Mouse (Mus musculus): ENCODE results near the gene Plxnd1. TPM values are rescaled to one million over a fixed set of nuclear protein-coding genes. Genes with fewer than 3 reads are reported as not detected.

Plxnd1 gene
- polyA plus RNA-seq, 1 experiment from 2014 or later = 62.4 TPM

GRCm38 (mm10) chr6:116002311-116003104 lies 7.7 kb upstream of the Plxnd1 start:
- H3K4me1 ChIP-seq (ENCODE audit: insufficient read depth, low read length) = peaks cover 38% of the 10 kb centered on the region
- no peak for ATAC-seq (ENCODE audit: low FRiP score, low TSS enrichment)
- H3K9ac ChIP-seq (replicated peaks; ENCODE audit: low read length) = no peak overlapping the region
- peak overlapping the region; percentile 23; the same call in 1 of the 2 replicates for H3K27ac ChIP-seq (ENCODE audit: low read length)
- WGBS = 75% methylated on average over 12 of the region's 12 CpGs
- H3K36me3 ChIP-seq (ENCODE audit: insufficient read depth, low read length) = no peaks in the 10 kb centered on the region
- H3K27me3 ChIP-seq (ENCODE audit: insufficient read depth, low read length) = no peaks in the 10 kb centered on the region
- no peaks in the 10 kb centered on the region for H3K9me3 ChIP-seq (ENCODE audit: low read length)
- no peak overlapping the region for H3K4me2 ChIP-seq (replicated peaks; ENCODE audit: low read depth, low read length)
- no peak overlapping the region for H3K4me3 ChIP-seq (ENCODE audit: low read length)

- 85% methylated on average over 5 of the region's 5 CpGs for WGBS
- Histone ChIP-seq H3K9me3 (ENCODE audit: low read length) (no peaks in the 10 kb centered on the region), H3K4me3 (ENCODE audit: low read length) (no peak overlapping the region), H3K4me1 (ENCODE audit: insufficient read depth, low read length) (peaks cover 38% of the 10 kb centered on the region), H3K4me2 (replicated peaks; ENCODE audit: low read depth, low read length) (no peak overlapping the region), H3K36me3 (ENCODE audit: insufficient read depth, low read length) (no peaks in the 10 kb centered on the region), H3K9ac (replicated peaks; ENCODE audit: low read length) (no peak overlapping the region), H3K27me3 (ENCODE audit: insufficient read depth, low read length) (no peaks in the 10 kb centered on the region), H3K27ac (ENCODE audit: low read length) (no peak overlapping the region)
- ATAC-seq (ENCODE audit: low FRiP score, low TSS enrichment) = no peak
These were observed 6.0 kb upstream of the Plxnd1 start for GRCm38 (mm10) chr6:116000851-116001250.

- WGBS = 93% methylated on average over 2 of the region's 2 CpGs
- H3K4me3 ChIP-seq (ENCODE audit: low read length) = no peak overlapping the region
- H3K4me1 ChIP-seq (ENCODE audit: insufficient read depth, low read length) = peaks cover 30% of the 10 kb centered on the region
- H3K36me3 ChIP-seq (ENCODE audit: insufficient read depth, low read length) = no peaks in the 10 kb centered on the region
- no peak overlapping the region for H3K9ac ChIP-seq (replicated peaks; ENCODE audit: low read length)
- ATAC-seq (ENCODE audit: low FRiP score, low TSS enrichment) = no peak
- H3K27ac ChIP-seq (ENCODE audit: low read length) = no peak overlapping the region
- no peak overlapping the region for H3K4me2 ChIP-seq (replicated peaks; ENCODE audit: low read depth, low read length)
- H3K9me3 ChIP-seq (ENCODE audit: low read length) = no peaks in the 10 kb centered on the region
- no peaks in the 10 kb centered on the region for H3K27me3 ChIP-seq (ENCODE audit: insufficient read depth, low read length)
These were observed 4.4 kb upstream of the Plxnd1 start for GRCm38 (mm10) chr6:115999227-115999626.

DNA sequence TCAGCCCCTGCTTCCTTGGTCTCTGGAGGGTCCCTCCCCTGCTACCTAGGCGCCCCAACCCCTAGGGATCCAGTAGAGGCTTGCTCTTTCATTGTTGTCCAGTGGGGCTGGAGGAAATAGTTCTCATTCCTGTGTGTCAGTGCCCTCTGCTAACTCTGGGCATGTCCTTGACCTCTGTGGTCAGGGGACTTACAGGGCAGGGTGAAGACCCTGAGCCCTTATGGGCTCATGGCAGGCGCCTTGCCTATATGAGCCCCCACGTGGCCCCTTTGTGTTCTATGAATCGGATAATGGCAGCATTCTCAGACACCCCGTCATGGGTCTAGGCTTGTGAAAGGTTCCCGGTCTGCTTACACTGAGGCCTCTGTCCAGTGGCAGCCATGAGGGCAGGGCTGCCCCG lies 4.0 kb upstream of the Plxnd1 start:
- Histone ChIP-seq H3K27me3 (ENCODE audit: insufficient read depth, low read length) (no peaks in the 10 kb centered on the region), H3K4me3 (ENCODE audit: low read length) (no peak overlapping the region), H3K9ac (replicated peaks; ENCODE audit: low read length) (no peak overlapping the region), H3K9me3 (ENCODE audit: low read length) (no peaks in the 10 kb centered on the region), H3K4me1 (ENCODE audit: insufficient read depth, low read length) (peaks cover 34% of the 10 kb centered on the region), H3K36me3 (ENCODE audit: insufficient read depth, low read length) (no peaks in the 10 kb centered on the region), H3K4me2 (replicated peaks; ENCODE audit: low read depth, low read length) (no peak overlapping the region), H3K27ac (ENCODE audit: low read length) (peak overlapping the region; percentile 97; the same call in 1 of the 2 replicates)
- ATAC-seq (ENCODE audit: low FRiP score, low TSS enrichment) = no peak
- whole genome bisulfite sequencing = 82% methylated on average over 7 of the region's 7 CpGs

DNA sequence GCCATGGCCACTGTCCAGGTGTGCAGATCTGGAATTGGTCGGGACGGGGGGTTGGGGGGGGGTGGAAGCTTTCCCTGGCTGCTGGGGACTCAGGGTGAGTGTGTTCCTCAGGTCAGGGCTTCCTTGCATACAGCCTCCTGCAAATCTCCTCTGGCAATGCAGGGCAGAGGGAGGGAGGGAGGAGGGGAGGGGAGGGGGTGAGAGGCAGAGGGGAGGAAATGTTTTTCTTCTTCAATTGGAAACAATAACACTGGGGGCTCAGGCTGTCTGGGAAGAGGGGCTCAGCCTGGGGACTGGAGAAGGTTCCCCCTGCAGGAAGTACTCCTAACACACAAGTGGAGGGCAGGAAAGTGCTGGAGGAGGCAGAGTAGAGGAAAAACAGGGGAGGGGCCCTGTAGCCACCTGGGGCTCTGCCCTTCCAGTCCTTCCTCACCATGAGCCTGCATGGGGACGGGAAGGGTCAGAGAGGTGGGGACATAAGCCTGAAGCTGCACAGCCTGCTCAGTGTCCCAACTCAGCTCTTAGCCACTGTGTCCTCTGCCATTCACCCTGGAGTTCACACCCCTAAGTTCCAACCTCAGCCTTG lies 3.0 kb upstream of the Plxnd1 start:
- WGBS = 7% methylated on average over 3 of the region's 3 CpGs
- H3K36me3 ChIP-seq (ENCODE audit: insufficient read depth, low read length) = no peaks in the 10 kb centered on the region
- peak overlapping the region; percentile 19; the same call in 1 of the 2 replicates for H3K9ac ChIP-seq (replicated peaks; ENCODE audit: low read length)
- peak overlapping the region; percentile 97 for H3K27ac ChIP-seq (ENCODE audit: low read length)
- H3K9me3 ChIP-seq (ENCODE audit: low read length) = no peaks in the 10 kb centered on the region
- no peak overlapping the region for H3K4me3 ChIP-seq (ENCODE audit: low read length)
- peaks cover 44% of the 10 kb centered on the region for H3K4me1 ChIP-seq (ENCODE audit: insufficient read depth, low read length)
- no peak for ATAC-seq (ENCODE audit: low FRiP score, low TSS enrichment)
- no peak overlapping the region for H3K4me2 ChIP-seq (replicated peaks; ENCODE audit: low read depth, low read length)
- 0 out of 2 replicates have a peak, but pooled peaks cover 7% of the 10 kb centered on the region for H3K27me3 ChIP-seq (ENCODE audit: insufficient read depth, low read length)

DNA sequence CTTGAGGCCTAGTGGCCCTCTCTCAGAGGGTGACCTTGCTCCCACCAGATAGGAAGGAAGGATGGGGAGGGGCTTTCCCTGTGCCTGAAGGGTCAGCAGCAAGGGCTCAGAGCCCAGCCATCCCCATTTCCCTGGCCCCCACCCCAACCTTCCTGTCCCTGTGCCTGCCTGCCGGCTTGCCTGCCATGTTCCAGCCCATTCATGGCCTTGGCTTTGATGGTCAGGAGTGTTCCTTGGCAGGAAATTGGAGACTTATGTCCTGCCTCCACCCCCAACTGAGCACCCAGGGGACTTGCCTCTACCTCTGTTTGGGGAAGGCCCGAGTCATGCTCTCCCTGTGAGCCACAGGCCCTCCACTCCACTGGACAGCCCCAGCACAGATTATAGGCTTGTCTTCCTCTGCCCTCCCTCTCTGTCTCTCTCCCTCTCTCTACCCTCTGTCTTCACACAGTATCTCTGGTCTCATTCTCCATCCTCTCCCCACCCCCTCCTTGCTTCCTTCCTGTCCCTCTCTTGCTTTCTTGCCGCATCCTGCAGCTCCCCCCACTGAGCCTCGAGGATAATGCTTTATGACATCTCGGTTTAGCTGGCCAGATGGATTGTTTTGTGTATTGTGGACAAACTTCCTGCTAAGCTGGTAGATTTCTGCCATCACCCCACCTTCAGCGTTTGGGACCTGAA lies 1.5 kb upstream of the Plxnd1 start:
- peak; percentile 17 for ATAC-seq (ENCODE audit: low FRiP score, low TSS enrichment)
- Histone ChIP-seq H3K9me3 (ENCODE audit: low read length) (no peaks in the 10 kb centered on the region), H3K4me3 (ENCODE audit: low read length) (no peak overlapping the region; the same call in 1 of the 2 replicates), H3K4me2 (replicated peaks; ENCODE audit: low read depth, low read length) (peak overlapping the region; percentile 73; the same call in 1 of the 2 replicates), H3K27ac (ENCODE audit: low read length) (peak overlapping the region; percentile 97), H3K4me1 (ENCODE audit: insufficient read depth, low read length) (peaks cover 57% of the 10 kb centered on the region), H3K9ac (replicated peaks; ENCODE audit: low read length) (peak overlapping the region; percentile 53; the same call in 1 of the 2 replicates), H3K27me3 (ENCODE audit: insufficient read depth, low read length) (0 out of 2 replicates have a peak, but pooled peaks cover 10% of the 10 kb centered on the region), H3K36me3 (ENCODE audit: insufficient read depth, low read length) (no peaks in the 10 kb centered on the region)
- 29% methylated on average over 6 of the region's 6 CpGs for WGBS

GRCm38 (mm10) chr6:115995531-115995941 lies 731 bp upstream of the Plxnd1 start:
- H3K4me2 ChIP-seq (replicated peaks; ENCODE audit: low read depth, low read length) = peak overlapping the region; percentile 73
- no peaks in the 10 kb centered on the region for H3K9me3 ChIP-seq (ENCODE audit: low read length)
- 0 out of 2 replicates have a peak, but pooled peaks cover 10% of the 10 kb centered on the region for H3K27me3 ChIP-seq (ENCODE audit: insufficient read depth, low read length)
- peak overlapping the region; percentile 97 for H3K27ac ChIP-seq (ENCODE audit: low read length)
- no peaks in the 10 kb centered on the region for H3K36me3 ChIP-seq (ENCODE audit: insufficient read depth, low read length)
- peak overlapping the region; percentile 53 for H3K9ac ChIP-seq (replicated peaks; ENCODE audit: low read length)
- WGBS = 50% methylated on average over 4 of the region's 4 CpGs
- H3K4me3 ChIP-seq (ENCODE audit: low read length) = peak overlapping the region; percentile 59
- ATAC-seq (ENCODE audit: low FRiP score, low TSS enrichment) = no peak
- peaks cover 63% of the 10 kb centered on the region for H3K4me1 ChIP-seq (ENCODE audit: insufficient read depth, low read length)

GRCm38 (mm10) chr6:115994146-115994876 lies 494 bp downstream of the Plxnd1 start:
- 0 out of 2 replicates have a peak, but pooled peaks cover 10% of the 10 kb centered on the region for H3K27me3 ChIP-seq (ENCODE audit: insufficient read depth, low read length)
- peak overlapping the region; percentile 82 for H3K9ac ChIP-seq (replicated peaks; ENCODE audit: low read length)
- WGBS = under 1% methylated on average over 61 of the region's 93 CpGs
- H3K4me2 ChIP-seq (replicated peaks; ENCODE audit: low read depth, low read length) = peak overlapping the region; percentile 73
- peaks cover 70% of the 10 kb centered on the region for H3K4me1 ChIP-seq (ENCODE audit: insufficient read depth, low read length)
- H3K36me3 ChIP-seq (ENCODE audit: insufficient read depth, low read length) = no peaks in the 10 kb centered on the region
- no peaks in the 10 kb centered on the region for H3K9me3 ChIP-seq (ENCODE audit: low read length)
- H3K4me3 ChIP-seq (ENCODE audit: low read length) = peak overlapping the region; percentile 59
- no peak for ATAC-seq (ENCODE audit: low FRiP score, low TSS enrichment)
- peak overlapping the region; percentile 97 for H3K27ac ChIP-seq (ENCODE audit: low read length)

DNA sequence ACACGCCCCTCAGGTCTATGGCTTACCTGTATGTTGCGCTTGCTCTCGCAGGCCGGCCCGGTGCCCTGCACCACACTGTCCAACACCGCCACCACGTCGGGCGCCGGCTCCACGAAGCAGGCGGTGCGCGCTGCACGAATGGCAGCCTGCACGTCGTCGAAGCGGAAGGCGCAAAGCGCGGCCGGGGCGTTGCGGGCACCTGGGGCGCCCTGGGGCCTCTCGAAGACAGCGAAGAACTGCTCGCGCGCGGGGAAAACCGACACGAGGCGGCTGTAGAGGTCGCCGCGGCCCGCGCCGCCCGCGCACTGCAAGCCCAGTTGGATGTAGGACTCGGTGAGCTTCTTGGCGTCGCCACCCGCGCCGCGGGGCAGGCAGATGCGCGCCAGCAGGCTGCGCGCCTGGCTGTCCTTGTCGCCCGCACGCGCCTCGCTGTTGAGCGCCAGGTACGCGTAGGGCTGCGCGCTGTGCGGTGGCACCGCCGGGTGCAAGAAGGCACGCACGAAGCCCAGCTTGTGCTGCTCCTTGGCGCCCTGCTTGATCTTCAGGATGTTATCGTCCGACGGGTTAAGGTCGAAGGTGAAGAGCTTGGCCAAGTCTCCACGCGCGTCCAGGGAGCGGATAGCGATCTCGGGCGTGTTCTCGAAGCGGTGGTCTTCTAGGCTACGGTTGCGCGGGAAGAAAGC lies 1.2 kb downstream of the Plxnd1 start:
- peaks cover 77% of the 10 kb centered on the region for H3K4me1 ChIP-seq (ENCODE audit: insufficient read depth, low read length)
- no peaks in the 10 kb centered on the region for H3K36me3 ChIP-seq (ENCODE audit: insufficient read depth, low read length)
- peak overlapping the region; percentile 73 for H3K4me2 ChIP-seq (replicated peaks; ENCODE audit: low read depth, low read length)
- H3K9me3 ChIP-seq (ENCODE audit: low read length) = no peaks in the 10 kb centered on the region
- WGBS = under 1% methylated on average over 86 of the region's 86 CpGs
- peak overlapping the region; percentile 82 for H3K9ac ChIP-seq (replicated peaks; ENCODE audit: low read length)
- H3K27ac ChIP-seq (ENCODE audit: low read length) = peak overlapping the region; percentile 97; the same call in 1 of the 2 replicates
- 0 out of 2 replicates have a peak, but pooled peaks cover 10% of the 10 kb centered on the region for H3K27me3 ChIP-seq (ENCODE audit: insufficient read depth, low read length)
- ATAC-seq (ENCODE audit: low FRiP score, low TSS enrichment) = no peak
- peak overlapping the region; percentile 59 for H3K4me3 ChIP-seq (ENCODE audit: low read length)
